Mouse (Mus musculus) hindbrain, embryonic 16.5 days (tissue): ENCODE data around the gene Zfp628. TPM values are rescaled to one million over a fixed set of nuclear protein-coding genes. Genes with fewer than 3 reads are reported as not detected.
A peak's percentile ranks its signal among the peaks of the same experiment; 100 is the strongest.

Source experiments
- ATAC-seq: fragments of 200-750 bp; cut with Nextera tagmentation; 2 replicates; pipeline ENCODE4 v1.8.0; 2017; ENCODE audit warnings: moderate TSS enrichment, moderate library complexity
- H3K27ac ChIP-seq: fragments of 300-500 bp; sonication (generic); 2 replicates; pipeline ENCODE4 v1.5.1; 2014; ENCODE audit warnings: low read depth, mild to moderate bottlenecking, control low read depth, low read length, moderate library complexity
- H3K27me3 ChIP-seq: fragments of 300-500 bp; sonication (generic); replicated peaks from 2 replicates; pipeline ENCODE4 v1.6.1; 2014; ENCODE audit warnings: low read length; ENCODE audit not compliant: control insufficient read depth, insufficient read depth
- H3K36me3 ChIP-seq: fragments of 300-500 bp; sonication (generic); 2 replicates; pipeline ENCODE4 v1.6.1; 2014; ENCODE audit warnings: mild to moderate bottlenecking, low read length, moderate library complexity, mixed read lengths; ENCODE audit not compliant: control insufficient read depth, insufficient read depth
- H3K4me1 ChIP-seq: fragments of 300-500 bp; sonication (generic); 2 replicates; pipeline ENCODE4 v1.6.1; 2014; ENCODE audit warnings: low read depth, low read length; ENCODE audit not compliant: control insufficient read depth, insufficient read depth
- H3K4me2 ChIP-seq: fragments of 300-500 bp; sonication (generic); 2 replicates; pipeline ENCODE4 v1.6.1; 2014; ENCODE audit warnings: mild to moderate bottlenecking, low read length, control low read depth, moderate library complexity
- H3K4me3 ChIP-seq: fragments of 300-500 bp; sonication (generic); 2 replicates; pipeline ENCODE4 v1.5.1; 2014; ENCODE audit warnings: mild to moderate bottlenecking, low read length, control low read depth, moderate library complexity
- H3K9ac ChIP-seq: fragments of 300-500 bp; sonication (generic); 2 replicates; pipeline ENCODE4 v1.6.1; 2014; ENCODE audit warnings: low read depth, mild to moderate bottlenecking, control low read depth, low read length, moderate library complexity
- H3K9me3 ChIP-seq: fragments of 300-500 bp; sonication (generic); 2 replicates; pipeline ENCODE4 v1.6.1; 2014; ENCODE audit warnings: mild to moderate bottlenecking, low read length, moderate library complexity; ENCODE audit not compliant: control insufficient read depth
- WGBS: fragments of 180-500 bp; shearing (Covaris S2); extraction: QIAGEN DNeasy Blood & Tissue Kit; methylation state at CpG from one replicate; pipeline ENCODE4 v1.1.7; 2014; 5-methylcytosine and 5-hydroxymethylcytosine counted together
- polyA plus RNA-seq: library from polyadenylated mRNA; unstranded; fragments of >200 nt; fragmentation: Nextera tagmentation; extraction: Ambion mirVana; gene quantifications from 2 replicates; pipeline ENCODE4 v1.2.1, GENCODE M21; 2015

Zfp628 gene
- polyA plus RNA-seq, 1 experiment from 2014 or later = 3.2 TPM

DNA sequence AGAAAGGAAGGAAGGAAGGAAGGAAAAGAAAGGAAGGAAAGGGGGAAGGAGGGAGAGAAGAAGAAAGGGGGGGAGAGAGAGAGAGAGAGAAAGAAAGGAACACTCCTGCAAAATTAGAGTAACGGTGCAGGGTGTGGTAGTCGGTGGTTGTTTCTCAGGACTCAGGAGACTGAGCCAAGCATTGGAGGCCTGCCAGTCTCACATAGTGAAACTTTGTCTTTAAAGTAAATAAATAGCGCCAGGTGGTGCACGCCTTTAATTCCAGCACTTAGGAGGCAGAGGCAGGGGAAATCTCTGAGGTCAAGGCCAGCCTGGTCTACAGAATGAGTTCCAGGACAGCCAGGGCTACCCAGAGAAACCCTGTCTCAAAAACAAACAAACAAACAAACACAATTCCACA is 28.3 kb upstream of the Zfp628 start:
- WGBS = 76% methylated on average over 4 of the region's 4 CpGs
- H3K27me3 ChIP-seq = no peaks in the 10 kb centered on the region
- ATAC-seq = no peak

DNA sequence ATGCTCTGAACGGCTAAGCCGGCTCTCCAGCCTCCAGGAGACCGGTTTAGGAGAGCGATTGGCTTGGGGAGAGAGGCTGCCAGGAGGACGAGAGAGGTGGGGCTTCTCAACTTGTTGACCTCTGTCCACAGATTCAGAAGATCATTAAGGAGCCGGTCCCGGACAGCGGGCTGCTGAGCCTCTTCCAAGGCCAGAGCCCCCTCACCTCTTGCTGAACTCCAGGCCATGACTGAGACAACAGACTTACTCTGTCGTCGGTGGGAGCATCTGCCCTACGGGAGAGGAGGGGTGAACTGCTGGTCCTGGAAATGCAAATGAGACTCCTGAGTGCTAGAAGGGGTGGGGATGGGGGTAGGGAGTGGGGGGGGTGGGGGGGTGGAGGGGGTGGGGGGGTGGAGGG is 19.8 kb upstream of the Zfp628 start:
- peaks cover 7% of the 10 kb centered on the region for H3K4me1 ChIP-seq
- no peaks in the 10 kb centered on the region for H3K9me3 ChIP-seq
- H3K4me3 ChIP-seq = no peak overlapping the region

More for the DNA sequence above, 28.3 kb upstream of the Zfp628 start:
- no peaks in the 10 kb centered on the region for H3K36me3 ChIP-seq
- H3K4me1 ChIP-seq = no peaks in the 10 kb centered on the region
- no peaks in the 10 kb centered on the region for H3K9me3 ChIP-seq
- no peak overlapping the region for H3K4me3 ChIP-seq
- no peak overlapping the region for H3K27ac ChIP-seq
- H3K9ac ChIP-seq = no peak overlapping the region
- no peak overlapping the region for H3K4me2 ChIP-seq

DNA sequence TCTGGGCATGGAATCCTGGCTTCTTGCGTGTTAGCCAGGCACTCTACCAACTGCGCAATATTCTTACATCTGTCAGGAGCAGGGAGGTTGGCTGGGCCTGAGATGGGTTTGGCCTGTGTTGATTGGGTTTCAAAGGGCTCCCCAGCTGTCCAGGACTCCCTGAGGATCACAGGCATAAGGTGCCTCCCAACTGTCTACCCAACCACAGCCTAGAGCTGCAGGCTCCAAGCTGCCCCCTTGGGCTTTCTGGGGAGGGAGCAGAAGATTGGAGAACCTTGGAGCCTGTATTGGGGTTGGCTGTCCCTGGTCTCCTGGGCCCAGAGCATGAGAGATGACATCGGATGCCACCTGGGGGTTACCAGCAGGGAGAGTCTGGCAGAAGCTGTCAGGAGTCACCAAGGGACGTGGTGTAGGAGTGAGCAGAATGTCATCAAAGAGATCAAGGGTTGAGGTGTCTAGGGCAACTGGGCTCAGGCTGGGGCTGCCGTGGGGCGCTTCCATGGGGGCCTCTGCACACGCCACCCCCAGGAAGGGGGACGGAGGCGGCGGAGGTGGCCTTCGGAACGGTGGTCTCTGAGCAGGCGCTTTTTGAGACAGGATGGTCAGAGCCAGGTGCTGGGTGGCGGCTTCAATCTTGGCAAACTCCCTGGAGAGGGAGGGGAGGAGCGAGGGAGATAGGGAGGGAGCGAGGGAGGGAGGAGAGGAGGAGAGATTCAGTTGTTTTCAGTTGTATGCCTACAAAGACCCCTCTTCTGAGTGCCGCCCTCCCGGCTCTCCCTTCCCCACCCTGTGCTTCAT is 16.0 kb upstream of the Zfp628 start:
- Histone ChIP-seq H3K36me3 (no peaks in the 10 kb centered on the region), H3K4me2 (peak overlapping the region; percentile 76), H3K9me3 (peaks cover 3% of the 10 kb centered on the region; the same call in 1 of the 2 replicates), H3K4me1 (peaks cover 10% of the 10 kb centered on the region), H3K4me3 (peak overlapping the region; percentile 33), H3K27me3 (no peaks in the 10 kb centered on the region), H3K9ac (peak overlapping the region; percentile 63), H3K27ac (peak overlapping the region; percentile 57)
- peak; percentile 79 for ATAC-seq
- WGBS = 21% methylated on average over 15 of the region's 18 CpGs

More for the DNA sequence above, 19.8 kb upstream of the Zfp628 start:
- WGBS = 68% methylated on average over 11 of the region's 11 CpGs
- H3K27ac ChIP-seq = no peak overlapping the region
- no peak overlapping the region for H3K9ac ChIP-seq
- H3K27me3 ChIP-seq = no peaks in the 10 kb centered on the region
- H3K4me2 ChIP-seq = no peak overlapping the region
- ATAC-seq = no peak
- H3K36me3 ChIP-seq = no peaks in the 10 kb centered on the region

GRCm38 (mm10) chr7:4899649-4900522 is 15.1 kb upstream of the Zfp628 start:
- Histone ChIP-seq H3K9me3 (peaks cover 3% of the 10 kb centered on the region; the same call in 1 of the 2 replicates), H3K4me3 (peak overlapping the region; percentile 33), H3K4me1 (peaks cover 10% of the 10 kb centered on the region), H3K27ac (peak overlapping the region; percentile 57), H3K27me3 (no peaks in the 10 kb centered on the region), H3K9ac (peak overlapping the region; percentile 63), H3K36me3 (no peaks in the 10 kb centered on the region), H3K4me2 (peak overlapping the region; percentile 76)
- peak; percentile 79 for ATAC-seq
- 7% methylated on average over 19 of the region's 19 CpGs for WGBS

DNA sequence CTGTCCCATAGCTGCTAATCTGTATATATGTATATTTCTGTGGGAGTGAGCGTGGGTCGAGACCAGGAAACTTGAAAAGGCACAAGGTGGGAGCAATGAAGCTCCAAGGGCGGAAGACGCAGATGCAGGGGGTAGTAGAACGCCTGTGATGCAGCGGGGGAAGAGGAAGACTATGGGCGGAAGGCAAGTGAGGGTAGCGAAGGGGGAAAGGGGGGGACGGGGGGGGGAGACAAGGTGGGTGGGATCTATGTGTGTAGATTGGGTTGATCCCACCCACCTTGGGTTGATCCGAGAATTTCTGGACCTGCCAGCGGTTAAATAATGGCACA is 14.5 kb upstream of the Zfp628 start:
- H3K4me3 ChIP-seq = peak overlapping the region; percentile 33
- H3K36me3 ChIP-seq = no peaks in the 10 kb centered on the region
- peak overlapping the region; percentile 76 for H3K4me2 ChIP-seq
- ATAC-seq = peak; percentile 19
- 0 out of 2 replicates have a peak overlapping the region, but pooled peaks have one; percentile 17 for H3K27ac ChIP-seq
- no peak overlapping the region; the same call in 1 of the 2 replicates for H3K9ac ChIP-seq
- no peaks in the 10 kb centered on the region for H3K27me3 ChIP-seq
- peaks cover 3% of the 10 kb centered on the region; the same call in 1 of the 2 replicates for H3K9me3 ChIP-seq
- H3K4me1 ChIP-seq = peaks cover 10% of the 10 kb centered on the region
- 21% methylated on average over 11 of the region's 11 CpGs for WGBS

DNA sequence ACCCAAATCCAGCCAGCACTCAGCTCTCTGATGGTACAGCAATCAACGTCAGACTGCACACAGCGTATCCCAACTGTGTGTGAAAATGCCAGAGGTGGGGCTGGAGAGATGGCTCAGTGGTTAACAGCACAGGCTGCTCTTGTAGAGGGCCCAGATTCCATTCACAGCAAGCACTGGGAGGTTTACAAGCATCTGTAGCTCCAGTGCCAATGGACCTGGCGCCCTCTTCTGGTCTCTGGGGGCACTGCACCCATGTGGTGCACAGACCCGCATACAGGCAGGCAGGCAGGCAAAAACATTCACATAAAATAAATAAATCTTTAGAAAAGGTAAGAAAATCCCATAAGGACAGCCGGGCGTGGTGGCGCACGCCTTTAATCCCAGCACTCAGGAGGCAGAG is 13.8 kb upstream of the Zfp628 start:
- Histone ChIP-seq H3K27ac (no peak overlapping the region), H3K36me3 (no peaks in the 10 kb centered on the region), H3K9ac (no peak overlapping the region), H3K27me3 (no peaks in the 10 kb centered on the region), H3K4me3 (no peak overlapping the region), H3K4me2 (no peak overlapping the region; the same call in 1 of the 2 replicates), H3K4me1 (peaks cover 10% of the 10 kb centered on the region), H3K9me3 (peaks cover 3% of the 10 kb centered on the region; the same call in 1 of the 2 replicates)
- 54% methylated on average over 8 of the region's 8 CpGs for WGBS
- ATAC-seq = no peak

- H3K4me3 ChIP-seq = no peak overlapping the region
- H3K9me3 ChIP-seq = peaks cover 3% of the 10 kb centered on the region; the same call in 1 of the 2 replicates
- H3K27ac ChIP-seq = no peak overlapping the region
- ATAC-seq = no peak
- H3K4me2 ChIP-seq = no peak overlapping the region
- no peak overlapping the region for H3K9ac ChIP-seq
- 79% methylated on average over 9 of the region's 9 CpGs for WGBS
- no peaks in the 10 kb centered on the region for H3K36me3 ChIP-seq
- no peaks in the 10 kb centered on the region for H3K27me3 ChIP-seq
- peaks cover 10% of the 10 kb centered on the region for H3K4me1 ChIP-seq
Observed at GRCm38 (mm10) chr7:4902404-4902803, 12.6 kb upstream of the Zfp628 start.

DNA sequence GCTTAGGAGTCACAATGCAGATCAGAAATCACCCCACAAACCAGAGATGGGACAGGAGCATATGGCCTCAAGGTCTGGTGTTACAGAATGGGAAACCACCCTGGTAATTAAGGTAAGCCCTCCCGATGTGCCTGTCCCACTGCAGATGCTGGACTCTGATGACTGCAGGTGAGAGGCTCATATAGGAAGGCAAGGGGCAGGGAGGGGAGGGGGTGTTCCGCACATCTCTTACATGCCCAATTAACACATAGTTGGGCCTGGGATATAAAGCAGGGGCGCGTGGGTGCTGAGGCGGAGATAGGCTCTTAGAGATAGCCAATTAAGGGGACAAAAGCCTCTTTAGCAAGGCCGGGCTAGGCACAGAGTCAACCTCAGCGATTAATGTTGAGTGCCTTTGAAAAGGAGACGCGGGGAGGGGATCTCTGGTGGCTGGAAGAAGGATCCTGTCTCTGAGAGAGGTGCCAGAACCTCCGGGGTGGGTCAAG is 8.5 kb upstream of the Zfp628 start, which contains the start of gene Gm36210:
Gm36210 (minus strand) TSS at position 51 of the 485 bp plus-strand sequence.
- no peaks in the 10 kb centered on the region for H3K36me3 ChIP-seq
- no peak within 1 kb of the TSS for H3K9ac ChIP-seq
- WGBS = 54% methylated on average over 10 of the region's 10 CpGs
- no peak within 1 kb of the TSS for H3K4me2 ChIP-seq
- H3K27ac ChIP-seq = no peak within 1 kb of the TSS
- no peaks in the 10 kb centered on the region for H3K27me3 ChIP-seq
- no peak within 1 kb of the TSS for H3K4me3 ChIP-seq
- no peak for ATAC-seq
- H3K4me1 ChIP-seq = no peaks in the 10 kb centered on the region
- no peaks in the 10 kb centered on the region for H3K9me3 ChIP-seq
